Mouse (Mus musculus) mouse trophoblast stem cell (cell line): ENCODE measurements around the gene Mrgpra2a.
"Not testable (repeated sequence)": the region's sequence is repeated elsewhere in the genome, so short reads cannot be mapped to it uniquely, and the experiment has no call there.

Experiments
- in situ Hi-C, 2 experiments: fragments of 300-500 bp; cut with MseI, MboI; formaldehyde crosslinking; loops; 2 replicates in 1 of 2; 3 replicates in 1 of 2; pipeline ENCODE4 v1.15.1; 2025

Mrgpra2a gene

DNA sequence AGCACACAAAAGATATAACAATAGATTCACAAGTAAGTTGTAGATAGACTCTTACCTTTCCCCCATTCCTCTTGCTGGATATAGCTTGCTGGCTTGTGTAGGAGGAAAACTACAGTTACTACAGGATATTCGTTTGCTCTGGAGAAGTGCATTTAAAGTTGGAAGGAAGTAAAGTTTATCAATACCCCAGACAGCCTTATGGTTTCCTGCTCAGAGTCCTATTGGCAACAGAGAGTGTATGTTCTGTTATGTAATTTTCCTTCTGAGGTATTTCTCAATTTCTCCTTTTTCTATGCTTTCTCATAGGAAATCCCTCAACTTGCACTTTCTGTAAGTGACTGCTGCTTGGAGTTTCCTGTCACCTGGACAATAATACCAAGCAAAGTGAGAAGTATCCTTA, at the start of gene Mrgpra2a:
Gene Mrgpra2a (minus strand): TSS at position 125 of the 400 bp plus-strand sequence.
- in situ Hi-C loops, result not testable (repeated sequence)

GRCm38 (mm10) chr7:47491266-47491665, 39.3 kb upstream of the Mrgpra2a start:
- in situ Hi-C loops, result not testable (repeated sequence)

- in situ Hi-C loops, result not testable (repeated sequence)
Measured at GRCm38 (mm10) chr7:47489438-47489837, 37.5 kb upstream of the Mrgpra2a start.

- in situ Hi-C loops, result not testable (repeated sequence)
Measured at GRCm38 (mm10) chr7:47483181-47483580, 31.2 kb upstream of the Mrgpra2a start.

- in situ Hi-C loops, result not testable (repeated sequence)
Measured at GRCm38 (mm10) chr7:47473904-47474303, 22.0 kb upstream of the Mrgpra2a start.

- in situ Hi-C loops, result not testable (repeated sequence)
Measured at GRCm38 (mm10) chr7:47465278-47465981, 13.5 kb upstream of the Mrgpra2a start.

- in situ Hi-C loops, result not testable (repeated sequence)
Measured at GRCm38 (mm10) chr7:47445729-47446128, 6.2 kb downstream of the Mrgpra2a start.

GRCm38 (mm10) chr7:47436463-47436862, 15.5 kb downstream of the Mrgpra2a start:
- in situ Hi-C loops, result not testable (repeated sequence)

GRCm38 (mm10) chr7:47427815-47428508, 24.0 kb downstream of the Mrgpra2a start:
- in situ Hi-C loops, result not testable (repeated sequence)

DNA sequence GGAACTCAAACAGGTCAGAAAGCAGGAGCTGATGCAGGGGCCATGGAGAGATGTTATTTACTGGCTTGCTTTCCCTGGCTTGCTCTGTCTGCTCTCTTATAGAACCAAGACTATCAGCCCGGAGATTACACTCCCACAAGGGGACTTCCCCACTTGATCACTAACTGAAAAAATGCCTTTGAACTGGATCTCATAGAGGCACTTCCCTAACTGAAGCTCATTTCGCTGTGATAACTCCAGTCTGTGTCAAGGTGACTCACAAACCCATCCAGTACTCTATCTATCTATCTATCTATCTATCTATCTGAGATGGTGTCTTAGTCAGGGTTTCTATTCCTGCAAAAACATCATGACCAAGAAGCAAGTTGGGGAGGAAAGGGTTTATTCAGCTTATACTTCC, 41.3 kb downstream of the Mrgpra2a start:
- in situ Hi-C loops, result no loop called here

- in situ Hi-C loops, result no loop called here
Measured at GRCm38 (mm10) chr7:47409545-47409944, 42.4 kb downstream of the Mrgpra2a start.

DNA sequence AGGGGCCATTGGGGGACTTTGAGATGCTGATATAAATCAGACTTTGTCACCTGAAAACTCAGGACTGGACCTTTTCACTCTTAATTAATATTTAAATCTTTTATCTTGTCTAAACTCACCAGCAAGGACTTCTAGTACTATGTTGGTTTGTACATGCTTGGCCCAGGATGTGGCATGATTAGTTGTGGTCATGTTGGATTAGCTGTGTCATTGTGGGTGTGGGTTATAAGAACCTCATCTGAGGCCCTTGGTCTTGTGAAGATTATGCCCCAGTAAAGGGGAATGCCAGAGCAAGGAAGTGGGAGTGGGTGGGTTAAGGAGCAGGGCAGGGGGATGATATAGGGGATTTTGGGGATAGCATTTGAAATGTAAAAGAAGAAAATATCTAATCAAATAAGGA, 50.8 kb downstream of the Mrgpra2a start:
- in situ Hi-C loops, result no loop called here
